Mouse (Mus musculus) CH12.LX (cell line): ENCODE measurements at regions not wholly inside any gene's neighbourhood (a gene's known extent, or its start where the extent isn't known, plus 50 kb on each side); places are given as distances from the start of the nearest gene placed in this dataset.

Source experiments
- DNase-seq: peaks from one replicate; pipeline ENCODE4 v3.0.0-alpha.2; 2013; ENCODE audit errors: extremely low read depth
- H3K27ac ChIP-seq: 2 replicates; pipeline ENCODE4 v1.5.1; 2012; ENCODE audit warnings: low read depth, mild to moderate bottlenecking, control low read depth, moderate library complexity; ENCODE audit not compliant: insufficient read depth
- H3K27me3 ChIP-seq: replicated peaks from 2 replicates; pipeline ENCODE3; 2012; ENCODE audit warnings: inconsistent platforms
- H3K36me3 ChIP-seq, 2 experiments: replicated peaks in 1 of 2; 2 replicates each; pipeline versions ENCODE3 to v1.6.1; 2012; ENCODE audit warnings: inconsistent platforms in 1 of 2, low read length in 1 of 2, mild to moderate bottlenecking in 1 of 2, mixed read lengths in 1 of 2, moderate library complexity in 1 of 2; ENCODE audit not compliant: control insufficient read depth in 1 of 2, insufficient read depth in 1 of 2
- H3K4me1 ChIP-seq, 2 experiments: 2 replicates each; pipeline ENCODE4 v1.6.1; 2012; ENCODE audit warnings: inconsistent platforms in 1 of 2, moderate library complexity in 1 of 2; ENCODE audit not compliant: insufficient read depth in 2 of 2, control insufficient read depth in 1 of 2
- H3K4me2 ChIP-seq: 2 replicates; pipeline ENCODE4 v1.6.1; 2012; ENCODE audit warnings: low read depth, mild to moderate bottlenecking, control low read depth; ENCODE audit not compliant: poor library complexity, insufficient read depth, severe bottlenecking
- H3K4me3 ChIP-seq, 3 experiments: fragments of 150-350 bp in 1 of 3; sonication (generic) in 1 of 3; replicated peaks in 1 of 3; 2 replicates each; pipeline versions ENCODE3 to v1.5.1; 2011 to 2012; ENCODE audit warnings: low read depth in 2 of 3, low read length in 2 of 3, mild to moderate bottlenecking in 2 of 3, moderate library complexity in 2 of 3, control low read depth in 1 of 3, improper control_type of control experiment in 1 of 3, inconsistent platforms in 1 of 3, mixed read lengths in 1 of 3; ENCODE audit not compliant: poor library complexity in 1 of 3
- H3K79me2 ChIP-seq: replicated peaks from 2 replicates; pipeline ENCODE4 v1.6.1; 2012; ENCODE audit warnings: mild to moderate bottlenecking, moderate library complexity; ENCODE audit not compliant: control insufficient read depth, poor library complexity, insufficient read depth, severe bottlenecking; ENCODE audit errors: extremely low read depth
- H3K9ac ChIP-seq: 2 replicates; pipeline ENCODE4 v1.6.1; 2012; ENCODE audit warnings: low read depth, mild to moderate bottlenecking, control low read depth, moderate library complexity; ENCODE audit not compliant: insufficient read depth
- H3K9me3 ChIP-seq: replicated peaks from 2 replicates; pipeline ENCODE3; 2012; ENCODE audit warnings: low read length, inconsistent platforms, mixed read lengths
- CHD1 ChIP-seq: IDR thresholded peaks from 2 replicates; pipeline ENCODE4 v1.6.1; 2012; ENCODE audit warnings: low read depth, low read length, improper control_type of control experiment, inconsistent platforms
- ELF1 ChIP-seq: IDR thresholded peaks from 2 replicates; pipeline ENCODE4 v1.6.1; 2014; ENCODE audit warnings: low read depth, mild to moderate bottlenecking, inconsistent platforms, low read length, improper control_type of control experiment
- ETS1 ChIP-seq: conservative IDR thresholded peaks from 2 replicates; pipeline ENCODE4 v1.6.1; 2012; ENCODE audit warnings: low read depth, mild to moderate bottlenecking, inconsistent platforms, low read length, improper control_type of control experiment, moderate library complexity
- HCFC1 ChIP-seq: IDR thresholded peaks from 2 replicates; pipeline ENCODE4 v1.6.1; 2012; ENCODE audit warnings: low read depth, mild to moderate bottlenecking, inconsistent platforms, low read length, improper control_type of control experiment
- JUND ChIP-seq: conservative IDR thresholded peaks from 2 replicates; pipeline ENCODE4 v1.6.1; 2011; ENCODE audit warnings: low read depth, low read length, improper control_type of control experiment
- KAT2A ChIP-seq: IDR thresholded peaks from 2 replicates; pipeline ENCODE4 v1.6.1; 2012; ENCODE audit warnings: low read length, improper control_type of control experiment, inconsistent platforms; ENCODE audit not compliant: insufficient replicate concordance
- MAFK ChIP-seq: IDR thresholded peaks from 2 replicates; pipeline ENCODE4 v1.6.1; 2011; ENCODE audit warnings: low read length, improper control_type of control experiment; ENCODE audit not compliant: insufficient replicate concordance
- MAX ChIP-seq: IDR thresholded peaks from 2 replicates; pipeline ENCODE4 v1.6.1; 2011; ENCODE audit warnings: low read length, improper control_type of control experiment
- MAZ ChIP-seq: IDR thresholded peaks from 2 replicates; pipeline ENCODE4 v1.6.1; 2012; ENCODE audit warnings: low read depth, mild to moderate bottlenecking, inconsistent platforms, low read length, improper control_type of control experiment, moderate library complexity
- MEF2A ChIP-seq: IDR thresholded peaks from 2 replicates; pipeline ENCODE4 v1.6.1; 2014; ENCODE audit warnings: low read depth, mild to moderate bottlenecking, inconsistent platforms, low read length, improper control_type of control experiment, borderline replicate concordance
- MXI1 ChIP-seq: IDR thresholded peaks from 2 replicates; pipeline ENCODE4 v1.6.1; 2011; ENCODE audit warnings: mild to moderate bottlenecking, low read depth, low read length, improper control_type of control experiment
- MYC ChIP-seq: IDR thresholded peaks from 2 replicates; pipeline ENCODE4 v1.6.1; 2011; ENCODE audit warnings: low read depth, mild to moderate bottlenecking, improper control_type of control experiment, low read length
- NELFE ChIP-seq: IDR thresholded peaks from 2 replicates; pipeline ENCODE4 v1.6.1; 2011; ENCODE audit warnings: low read depth, low read length, improper control_type of control experiment
- RCOR1 ChIP-seq: conservative IDR thresholded peaks from 2 replicates; pipeline ENCODE4 v1.6.1; 2012; ENCODE audit warnings: low read depth, mild to moderate bottlenecking, inconsistent platforms, low read length, improper control_type of control experiment
- SIN3A ChIP-seq: IDR thresholded peaks from 2 replicates; pipeline ENCODE4 v1.6.1; 2012; ENCODE audit warnings: low read length, improper control_type of control experiment, inconsistent platforms
- SMC3 ChIP-seq: IDR thresholded peaks from 2 replicates; pipeline ENCODE4 v1.6.1; 2011; ENCODE audit warnings: low read depth, low read length, improper control_type of control experiment
- TBP ChIP-seq: conservative IDR thresholded peaks from 2 replicates; pipeline ENCODE4 v1.6.1; 2011; ENCODE audit warnings: low read depth, low read length, improper control_type of control experiment
- ZC3H11A ChIP-seq: IDR thresholded peaks from 2 replicates; pipeline ENCODE4 v1.6.1; 2012; ENCODE audit warnings: low read depth, mild to moderate bottlenecking, inconsistent platforms, low read length, improper control_type of control experiment
- ZKSCAN1 ChIP-seq: IDR thresholded peaks from 2 replicates; pipeline ENCODE4 v1.6.1; 2012; ENCODE audit warnings: low read depth, inconsistent platforms, low read length, improper control_type of control experiment, borderline replicate concordance
- dilution Hi-C: fragments of 300-500 bp; cut with MboI; formaldehyde crosslinking; loops from 2 replicates; pipeline ENCODE4 v1.14.3; 2020; ENCODE audit warnings: low sequenced_read_pairs; ENCODE audit not compliant: extremely low pct_unique_long_range_greater_than_20kb, extremely low pct_ligation_motif_present
- in situ Hi-C: fragments of 300-500 bp; cut with MboI; formaldehyde crosslinking; loops from 3 replicates; pipeline ENCODE4 v1.14.3; 2019; ENCODE audit warnings: low sequenced_read_pairs, low pct_ligation_motif_present, low pct_unique_long_range_greater_than_20kb, mixed read lengths

- Histone ChIP-seq H3K4me3 (no peak overlapping the region), H3K27ac (no peak overlapping the region), H3K4me2 (no peak overlapping the region)
Measured at GRCm38 (mm10) chr16:76532928-76533217, 159.2 kb upstream of the Nrip1 start.

GRCm38 (mm10) chr16:76532142-76532927 is 158.7 kb upstream of the Nrip1 start:
- in situ Hi-C loops = no loop called here
- Histone ChIP-seq H3K9ac (no peak overlapping the region), H3K36me3 (no peaks in the 10 kb centered on the region), H3K27ac (no peak overlapping the region), H3K4me1 (no peaks in the 10 kb centered on the region), H3K27me3 (no peaks in the 10 kb centered on the region), H3K79me2 (no peaks in the 10 kb centered on the region), H3K4me2 (no peak overlapping the region), H3K4me3 (no peak overlapping the region), H3K9me3 (peaks cover 76% of the 10 kb centered on the region)
- dilution Hi-C loops = no loop called here
- no peak for DNase-seq
- TF ChIP-seq MEF2A (no peak), ZC3H11A (no peak), MAX (no peak), SMC3 (no peak), MYC (no peak), RCOR1 (no peak), MXI1 (no peak), MAZ (no peak), JUND (no peak), ELF1 (no peak), MAFK (no peak), ETS1 (no peak), NELFE (no peak), CHD1 (no peak), TBP (no peak), ZKSCAN1 (no peak), HCFC1 (no peak), KAT2A (no peak)

More at GRCm38 (mm10) chr16:76532928-76533217, 159.2 kb upstream of the Nrip1 start:
- Histone ChIP-seq H3K79me2 (no peaks in the 10 kb centered on the region), H3K4me1 (no peaks in the 10 kb centered on the region), H3K36me3 (no peaks in the 10 kb centered on the region), H3K27me3 (no peaks in the 10 kb centered on the region), H3K9ac (no peak overlapping the region), H3K9me3 (peaks cover 73% of the 10 kb centered on the region)
- in situ Hi-C loops = no loop called here
- DNase-seq = no peak
- dilution Hi-C loops = no loop called here
- TF ChIP-seq SIN3A (no peak), RCOR1 (no peak), NELFE (no peak), JUND (no peak)
